Mouse (Mus musculus): ENCODE measurements around the gene Mgst2. TPM values are rescaled to one million over a fixed set of nuclear protein-coding genes. Genes with fewer than 3 reads are reported as not detected.

The Mgst2 gene
- total and polyA plus RNA-seq, 3 experiments, result 0.69 to 3.1 TPM; not detected in 1

DNA sequence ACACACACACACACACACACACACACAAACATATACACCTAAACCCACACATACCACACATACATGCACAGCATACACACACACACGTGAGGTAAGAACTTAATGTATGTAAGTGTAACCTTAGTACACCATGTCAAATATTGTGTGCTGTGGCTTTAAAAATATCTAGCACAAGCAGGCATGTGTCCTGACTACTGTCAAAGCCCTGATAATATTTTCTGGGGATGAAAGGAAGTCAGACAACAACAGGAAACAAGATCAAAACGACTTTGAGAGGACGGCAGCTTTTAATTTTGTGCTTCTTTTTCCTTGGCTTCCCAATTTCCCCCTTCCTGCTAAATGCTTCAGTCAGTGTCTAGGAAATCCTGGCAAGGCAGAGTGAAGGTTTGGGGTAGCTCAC is 52.2 kb downstream of the Mgst2 start (continued):
- TF ChIP-seq MEF2A (IDR thresholded peaks at IDR 0.05; ENCODE audit: extremely low read depth, insufficient replicate concordance, low read depth, low read length, poor library complexity, severe bottlenecking), result no peak

DNA sequence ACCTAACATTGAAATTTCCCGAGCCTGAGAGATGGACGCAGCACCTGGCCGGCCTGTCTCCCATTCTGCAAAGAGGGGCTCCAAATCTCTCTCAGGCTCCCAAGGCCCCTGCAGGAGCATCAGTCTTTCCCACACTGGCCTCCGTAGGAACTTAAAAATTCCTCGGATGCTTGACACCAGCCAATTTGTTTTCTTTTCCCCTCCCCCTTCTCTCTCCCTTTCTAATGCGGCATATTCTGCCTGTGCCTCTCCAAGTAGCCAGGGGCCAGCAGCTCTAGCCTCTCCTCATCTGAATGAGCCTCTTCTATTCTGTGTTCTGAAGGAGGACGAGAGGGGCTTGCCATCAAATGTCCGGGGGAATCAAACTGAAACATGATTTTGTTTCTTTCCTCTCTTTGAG is 53.1 kb downstream of the Mgst2 start:
- no peak overlapping the region for H3K4me3 ChIP-seq (ENCODE audit: control insufficient read depth in 1 of 2, insufficient read depth in 1 of 2, low read depth in 2 of 2, low read length in 2 of 2)
- no peak for DNase-seq (ENCODE audit: low read depth, low spot score)
- no peaks in the 10 kb centered on the region for H3K9me3 ChIP-seq (replicated peaks; ENCODE audit: insufficient read depth, low read length)
- H3K27me3 ChIP-seq (ENCODE audit: control insufficient read depth in 1 of 2, insufficient read depth in 2 of 2, low read length in 2 of 2), result no peaks in the 10 kb centered on the region
- peaks cover 8 to 19% of the 10 kb centered on the region in 2 experiments for H3K4me1 ChIP-seq (ENCODE audit: control insufficient read depth in 1 of 2, insufficient read depth in 2 of 2, low read length in 2 of 2)
- H3K79me2 ChIP-seq (ENCODE audit: control insufficient read depth, insufficient read depth, low read length, poor library complexity), result no peaks in the 10 kb centered on the region
- TF ChIP-seq POLR2AphosphoS2 (IDR thresholded peaks at IDR 0.05; ENCODE audit: low read length), result no peak
- TF ChIP-seq BHLHE40 (IDR thresholded peaks at IDR 0.05; ENCODE audit: borderline replicate concordance, low read depth, low read length), result no peak
- no peak for TF ChIP-seq ZC3H11A (IDR thresholded peaks at IDR 0.05; ENCODE audit: low read depth, low read length)
- no peak for TF ChIP-seq MAFK (IDR thresholded peaks at IDR 0.05; ENCODE audit: borderline replicate concordance, low read depth, low read length)
- no peak for TF ChIP-seq ZNF384 (IDR thresholded peaks at IDR 0.05; ENCODE audit: low read depth, low read length)
- TF ChIP-seq ETS1 (IDR thresholded peaks at IDR 0.05; ENCODE audit: low read depth, low read length), result no peak
- no peak for TF ChIP-seq MEF2A (IDR thresholded peaks at IDR 0.05; ENCODE audit: extremely low read depth, insufficient replicate concordance, low read depth, low read length, poor library complexity, severe bottlenecking)
- no peak for TF ChIP-seq MXI1 (IDR thresholded peaks at IDR 0.05; ENCODE audit: low read depth, low read length)
- TF ChIP-seq NELFE (IDR thresholded peaks at IDR 0.05; ENCODE audit: low read depth, low read length), result no peak
- TF ChIP-seq MYB (IDR thresholded peaks at IDR 0.05; ENCODE audit: low read depth, low read length), result no peak
- no peak for TF ChIP-seq CHD2 (IDR thresholded peaks at IDR 0.05; ENCODE audit: low read length)
- TF ChIP-seq MAX (IDR thresholded peaks at IDR 0.05; ENCODE audit: low read length), result no peak
- TF ChIP-seq TCF12 (IDR thresholded peaks at IDR 0.05; ENCODE audit: low read depth, low read length), result no peak
- TF ChIP-seq GATA1 (IDR thresholded peaks at IDR 0.05; ENCODE audit: low read depth, low read length), result no peak
- no peak for TF ChIP-seq UBTF (IDR thresholded peaks at IDR 0.05; ENCODE audit: borderline replicate concordance, insufficient read depth, low read depth, low read length)
- TF ChIP-seq ELF1 (IDR thresholded peaks at IDR 0.05; ENCODE audit: low read depth, low read length), result no peak
- H3K9ac ChIP-seq (ENCODE audit: control insufficient read depth, low read depth, low read length, poor library complexity, severe bottlenecking), result no peak overlapping the region
- no peak overlapping the region for H3K27ac ChIP-seq (ENCODE audit: control insufficient read depth, low read depth, low read length)
- peaks cover 0 to 17% of the 10 kb centered on the region in 2 experiments; a peak in 2 of 4 replicates for H3K36me3 ChIP-seq (ENCODE audit: control insufficient read depth in 1 of 2, insufficient read depth in 2 of 2, low read length in 2 of 2)

DNA sequence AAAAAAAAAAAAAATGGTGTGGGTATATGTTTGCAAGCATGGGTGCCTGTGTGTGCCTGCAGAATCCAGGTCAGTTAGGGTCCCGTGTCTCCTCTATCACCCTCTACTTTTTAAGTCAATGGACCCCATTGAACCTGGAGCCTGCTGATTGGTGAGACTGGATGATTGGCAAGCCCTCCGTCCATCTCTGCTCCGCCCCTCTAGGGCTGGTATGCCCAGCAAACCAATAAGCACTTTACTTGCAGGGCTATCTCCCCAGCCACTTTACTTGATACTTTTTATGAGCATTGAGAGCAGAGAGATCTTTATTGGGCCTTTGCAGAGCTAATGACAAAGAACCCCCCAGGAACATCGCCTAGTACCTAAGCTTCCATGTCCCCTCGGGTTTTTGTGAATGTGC is 54.3 kb downstream of the Mgst2 start:
- DNase-seq (ENCODE audit: low read depth, low spot score), result peak; percentile 42
- peaks cover 8 to 18% of the 10 kb centered on the region in 2 experiments for H3K4me1 ChIP-seq (ENCODE audit: control insufficient read depth in 1 of 2, insufficient read depth in 2 of 2, low read length in 2 of 2)

More for the DNA sequence above, 54.3 kb downstream of the Mgst2 start:
- peaks cover 0 to 19% of the 10 kb centered on the region in 2 experiments; a peak in 2 of 4 replicates for H3K36me3 ChIP-seq (ENCODE audit: control insufficient read depth in 1 of 2, insufficient read depth in 2 of 2, low read length in 2 of 2)
- H3K27me3 ChIP-seq (ENCODE audit: control insufficient read depth in 1 of 2, insufficient read depth in 2 of 2, low read length in 2 of 2), result no peaks in the 10 kb centered on the region
- no peak overlapping the region for H3K4me3 ChIP-seq (ENCODE audit: control insufficient read depth in 1 of 2, insufficient read depth in 1 of 2, low read depth in 2 of 2, low read length in 2 of 2)
- peak; percentile 61 for TF ChIP-seq ZNF384 (IDR thresholded peaks at IDR 0.05; ENCODE audit: low read depth, low read length)
- no peak for TF ChIP-seq NRF1 (IDR thresholded peaks at IDR 0.05; ENCODE audit: insufficient read depth, low read depth, low read length, poor library complexity, severe bottlenecking)
- H3K9ac ChIP-seq (ENCODE audit: control insufficient read depth, low read depth, low read length, poor library complexity, severe bottlenecking), result no peak overlapping the region
- H3K79me2 ChIP-seq (ENCODE audit: control insufficient read depth, insufficient read depth, low read length, poor library complexity), result no peaks in the 10 kb centered on the region
- H3K9me3 ChIP-seq (replicated peaks; ENCODE audit: insufficient read depth, low read length), result no peaks in the 10 kb centered on the region
- no peak overlapping the region for H3K27ac ChIP-seq (ENCODE audit: control insufficient read depth, low read depth, low read length)
